Comparison of ENCODE assay signal across 8 mouse cellular contexts in the genomic region with DNA sequence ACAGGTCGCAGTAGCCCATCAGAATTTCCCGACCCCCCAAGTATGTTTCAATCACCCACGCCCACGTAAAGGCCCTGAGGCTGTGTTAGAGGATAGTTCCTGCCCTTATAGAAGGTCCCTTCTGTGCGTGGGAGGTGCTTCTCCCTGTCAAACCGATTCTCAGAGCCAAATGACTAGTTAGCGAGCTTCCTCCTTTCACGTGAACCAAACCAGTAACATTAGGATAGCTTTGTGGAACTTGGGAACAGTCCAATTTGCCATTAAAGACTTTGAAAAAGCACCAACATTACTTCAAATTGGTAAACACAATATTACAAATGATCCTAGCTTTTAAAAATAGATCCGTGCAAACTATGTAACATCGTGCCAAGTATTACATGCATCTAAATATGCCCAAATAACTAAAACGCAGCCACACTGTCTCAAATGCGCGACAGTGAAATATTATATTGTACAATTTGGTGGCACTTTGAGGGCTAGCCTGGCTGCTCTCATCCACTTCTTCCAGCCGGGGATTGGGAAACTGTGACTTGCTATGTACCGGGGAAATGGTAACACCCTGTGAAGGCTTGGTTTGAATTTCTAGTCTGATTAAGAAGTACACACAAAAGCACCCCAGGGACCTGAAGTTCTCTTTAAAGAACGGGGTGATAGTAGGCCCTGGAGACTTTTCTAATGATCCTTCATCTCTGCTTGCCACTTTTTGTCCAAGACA. TPM values are rescaled to one million over a fixed set of nuclear protein-coding genes. Genes with fewer than 3 reads are reported as not detected.
DNase-seq lines count a peak whose midpoint lies in the region; ATAC-seq and TF ChIP-seq lines count a peak whose summit lies in the region.

No protein-coding gene starts in this region.

- ATAC-seq in liver, embryonic 12.5 days, result no peak

- H3K9ac ChIP-seq in liver, embryonic 12.5 days, result peak overlapping the region; percentile 60; the same call in 1 of the 2 replicates

- H3K9me3 ChIP-seq in liver, embryonic 12.5 days (replicated peaks), result no peaks in the 10 kb centered on the region

- peak overlapping the region; percentile 72 for H3K4me3 ChIP-seq in gastrocnemius, adult 2 months
- H3K4me3 ChIP-seq in liver, embryonic 12.5 days, result peak overlapping the region; percentile 55

- intact Hi-C loops in gastrocnemius, adult 2 months (cut with DNase I), result no loop called here
- intact Hi-C loops in gastrocnemius, postnatal 36 days (cut with DNase I), result no loop called here

- peaks cover 28% of the 10 kb centered on the region for H3K4me1 ChIP-seq in liver, embryonic 12.5 days

- H3K36me3 ChIP-seq in liver, embryonic 12.5 days, result peaks cover 5% of the 10 kb centered on the region; the same call in 1 of the 2 replicates

- DNase-seq in gastrocnemius, adult 2 months, result no peak
- DNase-seq in gastrocnemius, postnatal 36 days, result no peak
- peak; percentile 97 for DNase-seq in gonadal fat pad, adult 2 months (ENCODE audit: low read depth)
- DNase-seq in naive thymus-derived CD4-positive, alpha-beta T cell, adult 2 months (ENCODE audit: low read depth), result peak; percentile 32
- no peak for DNase-seq in ovary, adult 18-20 months (ENCODE audit: low spot score)
- no peak for DNase-seq in right cerebral cortex, postnatal 25 days
- DNase-seq in thymus, postnatal 0 days (ENCODE audit: low spot score), result no peak

- peaks cover 54% of the 10 kb centered on the region for H3K27me3 ChIP-seq in liver, embryonic 12.5 days (replicated peaks)

- TF ChIP-seq CTCF in gastrocnemius, adult 2 months (IDR thresholded peaks at IDR 0.05), result no peak

- WGBS in liver, embryonic 12.5 days (ENCODE audit: insufficient replicate concordance), result 46% methylated on average over 16 of the region's 16 CpGs

- no peak overlapping the region; the same call in 1 of the 2 replicates for H3K27ac ChIP-seq in gastrocnemius, adult 2 months
- H3K27ac ChIP-seq in liver, embryonic 12.5 days, result no peak overlapping the region

- H3K4me2 ChIP-seq in liver, embryonic 12.5 days, result peak overlapping the region; percentile 83

RNA-seq across cellular contexts. Expression of gene Rabif, which starts 19.6 kb away (rescaled TPM):
- total RNA-seq in gastrocnemius, adult 2 months (2021), result 1 to 10 TPM; 5.5 to 6.7 TPM
- total RNA-seq in gastrocnemius, postnatal 36 days (2021), result 1 to 10 TPM; 5.1 to 5.5 TPM
- 16.8 and 17.7 TPM in 2 replicates for polyA plus RNA-seq in gonadal fat pad, adult 2 months (2012; rRNA removed)
- polyA plus RNA-seq in liver, embryonic 12.5 days (2016; fragmentation: Nextera tagmentation; extraction: Ambion mirVana), result 23.5 and 24.2 TPM in 2 replicates
- polyA plus RNA-seq in thymus, postnatal 0 days (2015; fragmentation: Nextera tagmentation; extraction: Ambion mirVana), result 46.2 and 46.4 TPM in 2 replicates

RNA-seq across cellular contexts. Expression of gene Mgat4e, which starts 35.4 kb away (rescaled TPM):
- not detected for total RNA-seq in gastrocnemius, adult 2 months (2021)
- total RNA-seq in gastrocnemius, postnatal 36 days (2021), result not detected
- 0.09 and 0.32 TPM in 2 replicates for polyA plus RNA-seq in gonadal fat pad, adult 2 months (2012; rRNA removed)
- polyA plus RNA-seq in liver, embryonic 12.5 days (2016; fragmentation: Nextera tagmentation; extraction: Ambion mirVana), result not detected in 2 replicates
- polyA plus RNA-seq in thymus, postnatal 0 days (2015; fragmentation: Nextera tagmentation; extraction: Ambion mirVana), result not detected in 2 replicates

RNA-seq across cellular contexts. Expression of gene Kdm5b, which starts 45.9 kb away (rescaled TPM):
- total RNA-seq in gastrocnemius, adult 2 months (2021), result 1 to 10 TPM; 9.7 to 9.8 TPM
- total RNA-seq in gastrocnemius, postnatal 36 days (2021), result 10 to 100 TPM in 1 of 2 experiments, 1 to 10 TPM in 1; 9.2 to 11.1 TPM
- polyA plus RNA-seq in gonadal fat pad, adult 2 months (2012; rRNA removed), result 15.5 and 16.6 TPM in 2 replicates
- polyA plus RNA-seq in liver, embryonic 12.5 days (2016; fragmentation: Nextera tagmentation; extraction: Ambion mirVana), result 16.1 and 16.5 TPM in 2 replicates
- 43.7 and 53.6 TPM in 2 replicates for polyA plus RNA-seq in thymus, postnatal 0 days (2015; fragmentation: Nextera tagmentation; extraction: Ambion mirVana)

RNA-seq across cellular contexts. Expression of gene Klhl12, which starts 58.7 kb away (rescaled TPM):
- 10 to 100 TPM; 17.9 to 20.6 TPM for total RNA-seq in gastrocnemius, adult 2 months (2021)
- 10 to 100 TPM; 14.4 to 15.1 TPM for total RNA-seq in gastrocnemius, postnatal 36 days (2021)
- 9.9 and 13.6 TPM in 2 replicates for polyA plus RNA-seq in gonadal fat pad, adult 2 months (2012; rRNA removed)
- 40.2 and 41.7 TPM in 2 replicates for polyA plus RNA-seq in liver, embryonic 12.5 days (2016; fragmentation: Nextera tagmentation; extraction: Ambion mirVana)
- polyA plus RNA-seq in thymus, postnatal 0 days (2015; fragmentation: Nextera tagmentation; extraction: Ambion mirVana), result 12.7 and 14.3 TPM in 2 replicates

Comparison
In these comparisons a context has a peak if more than half of its experiments do, and no peak if none do; other contexts are left out.
1. DNase-seq: peak in gonadal fat pad, adult 2 months (single experiment) and naive thymus-derived CD4-positive, alpha-beta T cell, adult 2 months (single experiment); none in gastrocnemius, adult 2 months (single experiment), gastrocnemius, postnatal 36 days (0 of 2), ovary, adult 18-20 months (single experiment), right cerebral cortex, postnatal 25 days (single experiment) and thymus, postnatal 0 days (single experiment).